Mouse (Mus musculus): ENCODE measurements around the gene Lrrc20. TPM values are rescaled to one million over a fixed set of nuclear protein-coding genes. Genes with fewer than 3 reads are reported as not detected.
"Not testable (repeated sequence)": the region's sequence is repeated elsewhere in the genome, so short reads cannot be mapped to it uniquely, and the experiment has no call there.

The Lrrc20 gene
- polyA plus RNA-seq, 1 experiment from 2014 or later, result 10.1 TPM

- no peak for DNase-seq (ENCODE audit: low spot score)
- no peak overlapping the region for H3K4me3 ChIP-seq
- H3K4me1 ChIP-seq, result peaks cover 9% of the 10 kb centered on the region
- H3K36me3 ChIP-seq, result 0 out of 2 replicates have a peak, but pooled peaks cover 4% of the 10 kb centered on the region
- WGBS, result 88% methylated on average over 4 of the region's 4 CpGs
- H3K27ac ChIP-seq (replicated peaks), result no peak overlapping the region
- peaks cover 13% of the 10 kb centered on the region; the same call in 1 of the 2 replicates for H3K27me3 ChIP-seq (ENCODE audit: low read depth, poor library complexity, severe bottlenecking)
- H3K9me3 ChIP-seq (replicated peaks), result no peaks in the 10 kb centered on the region; the same call in none of the 2 replicates
Measured at GRCm38 (mm10) chr10:61564408-61564807, 88.8 kb downstream of the Lrrc20 start.

GRCm38 (mm10) chr10:61570181-61570580 lies 94.6 kb downstream of the Lrrc20 start:
- Histone ChIP-seq H3K4me3 (0 out of 2 replicates have a peak overlapping the region, but pooled peaks have one; percentile 14), H3K27me3 (ENCODE audit: low read depth, poor library complexity, severe bottlenecking) (peaks cover 13% of the 10 kb centered on the region; the same call in 1 of the 2 replicates), H3K36me3 (no peaks in the 10 kb centered on the region), H3K9me3 (replicated peaks) (no peaks in the 10 kb centered on the region), H3K4me1 (peaks cover 57% of the 10 kb centered on the region), H3K27ac (replicated peaks) (peak overlapping the region; percentile 60; the same call in 1 of the 2 replicates)
- 29% methylated on average over 10 of the region's 10 CpGs for WGBS
- DNase-seq (ENCODE audit: low spot score), result peak; percentile 48

- H3K4me1 ChIP-seq, result peaks cover 73% of the 10 kb centered on the region
- H3K4me3 ChIP-seq, result no peak overlapping the region
- WGBS, result 85% methylated on average over 5 of the region's 5 CpGs
- H3K27me3 ChIP-seq (ENCODE audit: low read depth, poor library complexity, severe bottlenecking), result peaks cover 11% of the 10 kb centered on the region; the same call in 1 of the 2 replicates
- DNase-seq (ENCODE audit: low spot score), result no peak
- H3K9me3 ChIP-seq (replicated peaks), result no peaks in the 10 kb centered on the region
- peak overlapping the region; percentile 64 for H3K27ac ChIP-seq (replicated peaks)
- H3K36me3 ChIP-seq, result no peaks in the 10 kb centered on the region
Measured at GRCm38 (mm10) chr10:61572126-61572525, 96.5 kb downstream of the Lrrc20 start.

GRCm38 (mm10) chr10:61576120-61576767 lies 100.6 kb downstream of the Lrrc20 start:
- DNase-seq (ENCODE audit: low spot score), result no peak
- H3K27me3 ChIP-seq (ENCODE audit: low read depth, poor library complexity, severe bottlenecking), result no peaks in the 10 kb centered on the region
- peak overlapping the region; percentile 71 for H3K27ac ChIP-seq (replicated peaks)
- H3K4me3 ChIP-seq, result no peak overlapping the region
- H3K36me3 ChIP-seq, result peaks cover 8% of the 10 kb centered on the region; the same call in 1 of the 2 replicates
- 80% methylated on average over 13 of the region's 13 CpGs for WGBS
- no peaks in the 10 kb centered on the region for H3K9me3 ChIP-seq (replicated peaks)
- peaks cover 46% of the 10 kb centered on the region for H3K4me1 ChIP-seq

GRCm38 (mm10) chr10:61587241-61587849 lies 111.7 kb downstream of the Lrrc20 start:
- WGBS, result 84% methylated on average over 7 of the region's 7 CpGs
- DNase-seq (ENCODE audit: low spot score), result no peak
- no peak overlapping the region for H3K4me3 ChIP-seq

GRCm38 (mm10) chr10:61597991-61598390 lies 122.4 kb downstream of the Lrrc20 start:
- Histone ChIP-seq H3K4me1 (peaks cover 19% of the 10 kb centered on the region), H3K4me3 (no peak overlapping the region), H3K36me3 (no peaks in the 10 kb centered on the region), H3K27ac (replicated peaks) (no peak overlapping the region), H3K9me3 (replicated peaks) (no peaks in the 10 kb centered on the region), H3K27me3 (ENCODE audit: low read depth, poor library complexity, severe bottlenecking) (peaks cover 54% of the 10 kb centered on the region)
- WGBS, result 90% methylated on average over 7 of the region's 7 CpGs
- DNase-seq (ENCODE audit: low spot score), result no peak

More at GRCm38 (mm10) chr10:61587241-61587849, 111.7 kb downstream of the Lrrc20 start:
- no peaks in the 10 kb centered on the region for H3K36me3 ChIP-seq
- H3K27me3 ChIP-seq (ENCODE audit: low read depth, poor library complexity, severe bottlenecking), result peaks cover 6% of the 10 kb centered on the region
- no peak overlapping the region for H3K27ac ChIP-seq (replicated peaks)
- H3K9me3 ChIP-seq (replicated peaks), result 0 out of 2 replicates have a peak, but pooled peaks cover 5% of the 10 kb centered on the region
- peaks cover 12% of the 10 kb centered on the region for H3K4me1 ChIP-seq

- H3K9me3 ChIP-seq (replicated peaks), result no peaks in the 10 kb centered on the region
- WGBS, result 60% methylated on average over 9 of the region's 9 CpGs
- H3K27ac ChIP-seq (replicated peaks), result no peak overlapping the region
- H3K4me1 ChIP-seq, result peaks cover 19% of the 10 kb centered on the region
- DNase-seq (ENCODE audit: low spot score), result no peak
- H3K36me3 ChIP-seq, result no peaks in the 10 kb centered on the region
- H3K4me3 ChIP-seq, result no peak overlapping the region
- peaks cover 51% of the 10 kb centered on the region for H3K27me3 ChIP-seq (ENCODE audit: low read depth, poor library complexity, severe bottlenecking)
Measured at GRCm38 (mm10) chr10:61599556-61600114, 124.0 kb downstream of the Lrrc20 start.

- Histone ChIP-seq H3K4me1 (peaks cover 9% of the 10 kb centered on the region), H3K9me3 (replicated peaks) (no peaks in the 10 kb centered on the region), H3K27ac (replicated peaks) (no peak overlapping the region), H3K4me3 (peak overlapping the region; percentile 30), H3K27me3 (ENCODE audit: low read depth, poor library complexity, severe bottlenecking) (peaks cover 26% of the 10 kb centered on the region), H3K36me3 (no peaks in the 10 kb centered on the region)
- DNase-seq (ENCODE audit: low spot score), result peak; percentile 71
- 14% methylated on average over 14 of the region's 14 CpGs for WGBS
Measured at GRCm38 (mm10) chr10:61602283-61603033, 126.9 kb downstream of the Lrrc20 start.

GRCm38 (mm10) chr10:61604376-61605065 lies 128.9 kb downstream of the Lrrc20 start:
- H3K27me3 ChIP-seq (ENCODE audit: low read depth, poor library complexity, severe bottlenecking), result peaks cover 14% of the 10 kb centered on the region
- no peaks in the 10 kb centered on the region for H3K9me3 ChIP-seq (replicated peaks)
- no peaks in the 10 kb centered on the region for H3K36me3 ChIP-seq
- no peak for DNase-seq (ENCODE audit: low spot score)
- H3K4me3 ChIP-seq, result no peak overlapping the region
- H3K27ac ChIP-seq (replicated peaks), result no peak overlapping the region
- 79% methylated on average over 10 of the region's 10 CpGs for WGBS
- H3K4me1 ChIP-seq, result peaks cover 6% of the 10 kb centered on the region

- H3K4me3 ChIP-seq; DNase-seq (ENCODE audit: low spot score); H3K9me3 ChIP-seq (replicated peaks); H3K27ac ChIP-seq (replicated peaks); H3K36me3 ChIP-seq; H3K4me1 ChIP-seq: not testable (repeated sequence)
- H3K27me3 ChIP-seq (ENCODE audit: low read depth, poor library complexity, severe bottlenecking), result peaks cover 14% of the 10 kb centered on the region
- 75% methylated on average over 11 of the region's 11 CpGs for WGBS
Measured at GRCm38 (mm10) chr10:61605381-61605780, 129.8 kb downstream of the Lrrc20 start.

- Histone ChIP-seq H3K36me3 (no peaks in the 10 kb centered on the region), H3K27ac (replicated peaks) (no peak overlapping the region), H3K27me3 (ENCODE audit: low read depth, poor library complexity, severe bottlenecking) (peaks cover 14% of the 10 kb centered on the region), H3K4me3 (no peak overlapping the region), H3K9me3 (replicated peaks) (no peaks in the 10 kb centered on the region), H3K4me1 (peaks cover 8% of the 10 kb centered on the region; the same call in 1 of the 2 replicates)
- WGBS, result 18% methylated on average over 8 of the region's 8 CpGs
- peak; percentile 68 for DNase-seq (ENCODE audit: low spot score)
Measured at GRCm38 (mm10) chr10:61605851-61606250, 130.2 kb downstream of the Lrrc20 start.

GRCm38 (mm10) chr10:61608233-61608632 lies 132.6 kb downstream of the Lrrc20 start:
- DNase-seq (ENCODE audit: low spot score), result no peak
- Histone ChIP-seq H3K4me3 (no peak overlapping the region), H3K4me1 (peaks cover 4% of the 10 kb centered on the region; the same call in 1 of the 2 replicates), H3K27me3 (ENCODE audit: low read depth, poor library complexity, severe bottlenecking) (peaks cover 14% of the 10 kb centered on the region), H3K36me3 (no peaks in the 10 kb centered on the region), H3K9me3 (replicated peaks) (no peaks in the 10 kb centered on the region), H3K27ac (replicated peaks) (no peak overlapping the region)

Data from midbrain, embryonic 10.5 days (tissue).